Mouse (Mus musculus): ENCODE measurements around the gene Kif1a.
A peak's percentile ranks its signal among the peaks of the same experiment; 100 is the strongest.

Gene Kif1a

GRCm38 (mm10) chr1:93020602-93021001 lies 81.1 kb downstream of the Kif1a start:
- DNase-seq (ENCODE audit: low spot score in 2 of 2) = peak in 1 of 2 experiments; percentile 38

GRCm38 (mm10) chr1:93018716-93019115 lies 83.0 kb downstream of the Kif1a start:
- no peak for DNase-seq (ENCODE audit: low spot score in 2 of 2)

GRCm38 (mm10) chr1:93015136-93015535 lies 86.6 kb downstream of the Kif1a start:
- no peak for DNase-seq (ENCODE audit: low spot score in 2 of 2)

- DNase-seq (ENCODE audit: low spot score in 2 of 2) = peak; percentile 53 to 82
These were observed 87.3 kb downstream of the Kif1a start for GRCm38 (mm10) chr1:93014460-93014859.

- no peak for DNase-seq (ENCODE audit: low spot score in 2 of 2)
These were observed 88.4 kb downstream of the Kif1a start for GRCm38 (mm10) chr1:93013367-93013766.

- no peak for DNase-seq (ENCODE audit: low spot score in 2 of 2)
These were observed 89.6 kb downstream of the Kif1a start for GRCm38 (mm10) chr1:93012103-93012585.

- no peak for DNase-seq (ENCODE audit: low spot score in 2 of 2)
These were observed 91.0 kb downstream of the Kif1a start for GRCm38 (mm10) chr1:93010731-93011130.

GRCm38 (mm10) chr1:93009196-93009595 lies 92.6 kb downstream of the Kif1a start:
- no peak for DNase-seq (ENCODE audit: low spot score in 2 of 2)

GRCm38 (mm10) chr1:93006061-93006460 lies 95.7 kb downstream of the Kif1a start, which contains the start of gene Aqp12:
Gene Aqp12 (plus strand): TSS chr1:93006334.
- DNase-seq (ENCODE audit: low spot score in 2 of 2) = no peak

- no peak for DNase-seq (ENCODE audit: low spot score in 2 of 2)
These were observed 108.9 kb downstream of the Kif1a start for GRCm38 (mm10) chr1:92992880-92993279.

- no peak for DNase-seq (ENCODE audit: low spot score in 2 of 2)
These were observed 109.4 kb downstream of the Kif1a start for GRCm38 (mm10) chr1:92992214-92992855.

GRCm38 (mm10) chr1:92989891-92990290 lies 111.9 kb downstream of the Kif1a start:
- DNase-seq (ENCODE audit: low spot score in 2 of 2) = no peak

GRCm38 (mm10) chr1:92988894-92989293 lies 112.9 kb downstream of the Kif1a start:
- no peak for DNase-seq (ENCODE audit: low spot score in 2 of 2)

GRCm38 (mm10) chr1:92984999-92985398 lies 116.8 kb downstream of the Kif1a start:
- no peak for DNase-seq (ENCODE audit: low spot score in 2 of 2)

GRCm38 (mm10) chr1:92982931-92983605 lies 118.7 kb downstream of the Kif1a start:
- no peak for DNase-seq (ENCODE audit: low spot score in 2 of 2)

GRCm38 (mm10) chr1:92981056-92981845 lies 120.5 kb downstream of the Kif1a start:
- DNase-seq (ENCODE audit: low spot score in 2 of 2) = no peak

- DNase-seq (ENCODE audit: low spot score in 2 of 2) = no peak
These were observed 122.6 kb downstream of the Kif1a start for GRCm38 (mm10) chr1:92979073-92979602.

GRCm38 (mm10) chr1:92978645-92979044 lies 123.1 kb downstream of the Kif1a start:
- DNase-seq (ENCODE audit: low spot score in 2 of 2) = no peak

- no peak for DNase-seq (ENCODE audit: low spot score in 2 of 2)
These were observed 125.6 kb downstream of the Kif1a start for GRCm38 (mm10) chr1:92976141-92976566.

- peak in 1 of 2 experiments; percentile 23 for DNase-seq (ENCODE audit: low spot score in 2 of 2)
These were observed 128.9 kb downstream of the Kif1a start for GRCm38 (mm10) chr1:92972854-92973253.

GRCm38 (mm10) chr1:92971879-92972795 lies 129.6 kb downstream of the Kif1a start:
- no peak for DNase-seq (ENCODE audit: low spot score in 2 of 2)

Data from left cerebral cortex, adult 9 months (tissue).